Mouse (Mus musculus) liver, adult 2 months (tissue): ENCODE data around the gene Slc35a2. TPM values are rescaled to one million over a fixed set of nuclear protein-coding genes. Genes with fewer than 3 reads are reported as not detected.

Experiments used
- DNase-seq: peaks from one replicate; pipeline ENCODE4 v3.0.0-alpha.2; 2011; ENCODE audit warnings: low read depth, low spot score; ENCODE audit errors: extremely low read depth
- H3K27ac ChIP-seq: fragments of 200-500 bp; replicated peaks from 2 replicates; pipeline ENCODE4 v1.5.1; 2012; ENCODE audit warnings: low read depth, mild to moderate bottlenecking, control low read depth, inconsistent platforms, low read length; ENCODE audit not compliant: insufficient read depth
- H3K27me3 ChIP-seq: fragments of 200-500 bp; 2 replicates; pipeline ENCODE4 v1.6.1; 2012; ENCODE audit warnings: mild to moderate bottlenecking, moderate library complexity, low read length, inconsistent platforms; ENCODE audit not compliant: control insufficient read depth, insufficient read depth
- H3K36me3 ChIP-seq: fragments of 200-500 bp; 2 replicates; pipeline ENCODE4 v1.6.1; 2012; ENCODE audit warnings: low read length, inconsistent platforms; ENCODE audit not compliant: control insufficient read depth, insufficient read depth
- H3K4me1 ChIP-seq: fragments of 200-500 bp; 2 replicates; pipeline ENCODE4 v1.6.1; 2011; ENCODE audit warnings: low read length; ENCODE audit not compliant: control insufficient read depth, insufficient read depth
- H3K4me3 ChIP-seq: fragments of 200-500 bp; 2 replicates; pipeline ENCODE4 v1.5.1; 2011; ENCODE audit warnings: low read depth, mild to moderate bottlenecking, control low read depth, low read length, moderate library complexity; ENCODE audit not compliant: insufficient read depth
- H3K79me2 ChIP-seq: fragments of 200-500 bp; 2 replicates; pipeline ENCODE4 v1.6.1; 2012; ENCODE audit warnings: inconsistent platforms, mild to moderate bottlenecking, low read length, moderate library complexity; ENCODE audit not compliant: control insufficient read depth, insufficient read depth
- H3K9ac ChIP-seq: fragments of 200-500 bp; 2 replicates; pipeline ENCODE4 v1.6.1; 2012; ENCODE audit warnings: low read depth, mild to moderate bottlenecking, control low read depth, inconsistent platforms, low read length
- CTCF ChIP-seq: fragments of 200-500 bp; IDR thresholded peaks from 2 replicates; pipeline ENCODE4 v1.5.1; 2011; ENCODE audit warnings: low read depth, low read length, control low read depth
- POLR2A ChIP-seq: fragments of 200-500 bp; IDR thresholded peaks from 2 replicates; pipeline ENCODE4 v1.6.1; 2011; ENCODE audit warnings: low read length, control low read depth; ENCODE audit not compliant: insufficient read depth; ENCODE audit errors: extremely low read depth
- WGBS: fragments of 180-500 bp; shearing (Covaris S2); methylation state at CpG from one replicate; pipeline ENCODE4 v1.1.7; 2018; 5-methylcytosine and 5-hydroxymethylcytosine counted together
- polyA plus RNA-seq: library from polyadenylated mRNA; depleted of rRNA; stranded (reverse); fragments of >200 nt; gene quantifications from 2 replicates; pipeline ENCODE4 v1.2.3, GENCODE M21; 2012
- total RNA-seq: library from RNA; depleted of rRNA; stranded (reverse); fragments of >200 nt; gene quantifications from 2 replicates; pipeline ENCODE4 v1.2.3, GENCODE M21; 2014

The Slc35a2 gene
- total and polyA plus RNA-seq, 2 experiments: 11.5 to 42.6 TPM

- H3K36me3 ChIP-seq: peaks cover 1% of the 10 kb centered on the region; the same call in 1 of the 2 replicates
- TF ChIP-seq CTCF: no peak
- TF ChIP-seq POLR2A: no peak
- no peaks in the 10 kb centered on the region; the same call in 1 of the 2 replicates for H3K79me2 ChIP-seq
- H3K4me1 ChIP-seq: peaks cover 7% of the 10 kb centered on the region
- no peak for DNase-seq
- H3K27me3 ChIP-seq: no peaks in the 10 kb centered on the region
- 53% methylated on average over 2 of the region's 2 CpGs for WGBS
- H3K4me3 ChIP-seq: no peak overlapping the region
- H3K27ac ChIP-seq: no peak overlapping the region
- H3K9ac ChIP-seq: no peak overlapping the region
Measured at GRCm38 (mm10) chrX:7847845-7848244, 36.0 kb upstream of the Slc35a2 start.

GRCm38 (mm10) chrX:7854578-7854977 is 29.2 kb upstream of the Slc35a2 start:
- no peak overlapping the region for H3K27ac ChIP-seq
- H3K79me2 ChIP-seq: peaks cover 6% of the 10 kb centered on the region; the same call in 1 of the 2 replicates
- no peaks in the 10 kb centered on the region for H3K27me3 ChIP-seq
- WGBS: 46% methylated on average over 2 of the region's 2 CpGs
- H3K9ac ChIP-seq: no peak overlapping the region
- no peak for DNase-seq
- H3K4me3 ChIP-seq: no peak overlapping the region
- no peaks in the 10 kb centered on the region for H3K4me1 ChIP-seq
- H3K36me3 ChIP-seq: peaks cover 5% of the 10 kb centered on the region; the same call in 1 of the 2 replicates
- peak; percentile 69 for TF ChIP-seq CTCF
- no peak for TF ChIP-seq POLR2A

DNA sequence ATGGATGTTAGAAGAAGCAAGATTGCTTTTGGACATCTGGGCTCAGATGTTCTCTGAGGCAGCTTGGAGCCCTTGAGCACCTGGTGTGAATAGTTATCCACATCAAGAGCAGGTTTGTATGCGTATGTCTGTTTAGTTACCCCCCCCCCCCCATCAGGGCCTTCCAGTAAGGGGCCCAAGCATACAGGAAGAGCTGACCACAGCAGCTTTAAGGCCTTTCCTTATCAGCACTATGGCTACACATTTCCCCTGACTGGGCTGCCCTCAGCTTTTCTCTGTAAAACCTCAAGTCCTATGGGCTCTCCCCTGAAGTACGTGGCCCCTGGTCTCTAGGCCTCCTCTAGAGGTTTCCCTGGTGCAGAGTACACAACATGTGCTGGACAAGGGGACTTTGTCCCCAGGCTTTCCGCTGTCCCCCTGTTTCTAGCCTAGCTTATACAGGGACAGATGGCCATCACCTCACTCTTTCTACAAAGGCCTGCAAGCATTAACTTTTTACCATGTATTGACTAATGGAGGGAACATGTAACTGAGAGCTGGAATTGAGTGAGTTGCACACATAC is 24.6 kb upstream of the Slc35a2 start:
- H3K36me3 ChIP-seq: peaks cover 5% of the 10 kb centered on the region; the same call in 1 of the 2 replicates
- no peaks in the 10 kb centered on the region for H3K4me1 ChIP-seq
- H3K9ac ChIP-seq: no peak overlapping the region
- DNase-seq: no peak
- WGBS: 44% methylated on average over 3 of the region's 3 CpGs
- TF ChIP-seq POLR2A: no peak
- no peak for TF ChIP-seq CTCF
- H3K79me2 ChIP-seq: peaks cover 6% of the 10 kb centered on the region; the same call in 1 of the 2 replicates
- H3K27me3 ChIP-seq: no peaks in the 10 kb centered on the region
- no peak overlapping the region for H3K27ac ChIP-seq
- no peak overlapping the region for H3K4me3 ChIP-seq

GRCm38 (mm10) chrX:7863181-7863580 is 20.6 kb upstream of the Slc35a2 start:
- no peak overlapping the region for H3K4me3 ChIP-seq

DNA sequence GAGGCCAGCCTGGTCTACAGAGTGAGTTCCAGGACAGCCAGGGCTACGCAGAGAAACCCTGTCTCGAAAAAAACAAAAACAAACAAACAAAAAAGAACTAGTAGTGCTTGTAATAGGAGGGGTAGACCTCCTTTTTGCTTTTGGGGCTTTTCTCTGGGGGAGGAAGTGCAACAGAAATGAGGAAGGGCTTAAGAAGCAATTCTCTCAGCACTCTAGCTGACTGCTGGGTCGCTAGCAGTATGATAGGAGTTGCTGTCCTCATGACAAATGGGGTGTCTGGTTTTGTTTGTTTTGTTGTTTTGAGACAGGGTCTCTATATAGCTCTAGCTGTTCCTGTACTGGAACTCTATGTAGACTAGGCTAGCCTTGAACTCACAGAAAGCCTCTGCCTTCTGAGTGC is 19.3 kb upstream of the Slc35a2 start:
- no peak overlapping the region for H3K4me3 ChIP-seq
- no peaks in the 10 kb centered on the region; the same call in 1 of the 2 replicates for H3K79me2 ChIP-seq
- TF ChIP-seq POLR2A (no peak), CTCF (no peak)
- peaks cover 6% of the 10 kb centered on the region for H3K36me3 ChIP-seq
- no peak overlapping the region for H3K27ac ChIP-seq
- H3K27me3 ChIP-seq: no peaks in the 10 kb centered on the region
- H3K4me1 ChIP-seq: no peaks in the 10 kb centered on the region
- H3K9ac ChIP-seq: no peak overlapping the region
- DNase-seq: no peak
- WGBS: 86% methylated on average over 3 of the region's 3 CpGs

More at GRCm38 (mm10) chrX:7863181-7863580, 20.6 kb upstream of the Slc35a2 start:
- peaks cover 4% of the 10 kb centered on the region; the same call in 1 of the 2 replicates for H3K79me2 ChIP-seq
- H3K27me3 ChIP-seq: no peaks in the 10 kb centered on the region
- peaks cover 9% of the 10 kb centered on the region for H3K36me3 ChIP-seq
- no peak overlapping the region for H3K27ac ChIP-seq
- TF ChIP-seq CTCF (no peak), POLR2A (no peak)
- no peak overlapping the region for H3K9ac ChIP-seq
- DNase-seq: no peak
- WGBS: 82% methylated on average over 1 of the region's 1 CpGs
- no peaks in the 10 kb centered on the region for H3K4me1 ChIP-seq

DNA sequence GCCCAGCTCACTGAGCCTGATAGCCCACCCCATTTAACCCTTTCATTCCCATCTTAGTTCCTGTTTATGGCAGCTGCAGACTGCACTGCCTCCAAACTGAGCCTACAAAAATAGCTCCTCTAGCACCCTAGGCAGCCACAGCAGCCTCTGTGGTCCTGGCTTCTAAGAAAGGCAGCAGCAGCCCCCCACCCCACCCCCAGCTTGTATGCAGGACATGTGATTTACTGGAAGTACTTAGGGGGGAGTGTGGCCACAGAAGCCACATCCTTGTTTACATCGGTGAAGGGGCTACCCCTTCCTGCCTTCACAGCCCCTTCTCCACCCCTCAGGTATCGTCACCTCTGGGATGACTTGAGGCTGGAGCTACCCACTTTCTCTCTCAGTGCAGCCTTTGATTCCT is 18.5 kb upstream of the Slc35a2 start:
- Histone ChIP-seq H3K4me1 (no peaks in the 10 kb centered on the region), H3K4me3 (no peak overlapping the region), H3K36me3 (peaks cover 6% of the 10 kb centered on the region), H3K9ac (no peak overlapping the region), H3K27ac (no peak overlapping the region), H3K27me3 (no peaks in the 10 kb centered on the region), H3K79me2 (no peaks in the 10 kb centered on the region; the same call in 1 of the 2 replicates)
- TF ChIP-seq CTCF (no peak), POLR2A (no peak)
- no peak for DNase-seq
- WGBS: 78% methylated on average over 2 of the region's 2 CpGs
